Mouse (Mus musculus) hindbrain, embryonic 16.5 days (tissue): ENCODE measurements around the gene Vps45. TPM values are rescaled to one million over a fixed set of nuclear protein-coding genes. Genes with fewer than 3 reads are reported as not detected.

Source experiments
- ATAC-seq: fragments of 200-750 bp; cut with Nextera tagmentation; 2 replicates; pipeline ENCODE4 v1.8.0; 2017; ENCODE audit warnings: moderate TSS enrichment, moderate library complexity
- H3K27ac ChIP-seq: fragments of 300-500 bp; sonication (generic); 2 replicates; pipeline ENCODE4 v1.5.1; 2014; ENCODE audit warnings: low read depth, mild to moderate bottlenecking, control low read depth, low read length, moderate library complexity
- H3K27me3 ChIP-seq: fragments of 300-500 bp; sonication (generic); replicated peaks from 2 replicates; pipeline ENCODE4 v1.6.1; 2014; ENCODE audit warnings: low read length; ENCODE audit not compliant: control insufficient read depth, insufficient read depth
- H3K36me3 ChIP-seq: fragments of 300-500 bp; sonication (generic); 2 replicates; pipeline ENCODE4 v1.6.1; 2014; ENCODE audit warnings: mild to moderate bottlenecking, low read length, moderate library complexity, mixed read lengths; ENCODE audit not compliant: control insufficient read depth, insufficient read depth
- H3K4me1 ChIP-seq: fragments of 300-500 bp; sonication (generic); 2 replicates; pipeline ENCODE4 v1.6.1; 2014; ENCODE audit warnings: low read depth, low read length; ENCODE audit not compliant: control insufficient read depth, insufficient read depth
- H3K4me2 ChIP-seq: fragments of 300-500 bp; sonication (generic); 2 replicates; pipeline ENCODE4 v1.6.1; 2014; ENCODE audit warnings: mild to moderate bottlenecking, low read length, control low read depth, moderate library complexity
- H3K4me3 ChIP-seq: fragments of 300-500 bp; sonication (generic); 2 replicates; pipeline ENCODE4 v1.5.1; 2014; ENCODE audit warnings: mild to moderate bottlenecking, low read length, control low read depth, moderate library complexity
- H3K9ac ChIP-seq: fragments of 300-500 bp; sonication (generic); 2 replicates; pipeline ENCODE4 v1.6.1; 2014; ENCODE audit warnings: low read depth, mild to moderate bottlenecking, control low read depth, low read length, moderate library complexity
- H3K9me3 ChIP-seq: fragments of 300-500 bp; sonication (generic); 2 replicates; pipeline ENCODE4 v1.6.1; 2014; ENCODE audit warnings: mild to moderate bottlenecking, low read length, moderate library complexity; ENCODE audit not compliant: control insufficient read depth
- WGBS: fragments of 180-500 bp; shearing (Covaris S2); extraction: QIAGEN DNeasy Blood & Tissue Kit; methylation state at CpG from one replicate; pipeline ENCODE4 v1.1.7; 2014; 5-methylcytosine and 5-hydroxymethylcytosine counted together
- polyA plus RNA-seq: library from polyadenylated mRNA; unstranded; fragments of >200 nt; fragmentation: Nextera tagmentation; extraction: Ambion mirVana; gene quantifications from 2 replicates; pipeline ENCODE4 v1.2.1, GENCODE M21; 2015

Vps45 gene
- polyA plus RNA-seq, 1 experiment from 2014 or later, result 60.8 TPM

DNA sequence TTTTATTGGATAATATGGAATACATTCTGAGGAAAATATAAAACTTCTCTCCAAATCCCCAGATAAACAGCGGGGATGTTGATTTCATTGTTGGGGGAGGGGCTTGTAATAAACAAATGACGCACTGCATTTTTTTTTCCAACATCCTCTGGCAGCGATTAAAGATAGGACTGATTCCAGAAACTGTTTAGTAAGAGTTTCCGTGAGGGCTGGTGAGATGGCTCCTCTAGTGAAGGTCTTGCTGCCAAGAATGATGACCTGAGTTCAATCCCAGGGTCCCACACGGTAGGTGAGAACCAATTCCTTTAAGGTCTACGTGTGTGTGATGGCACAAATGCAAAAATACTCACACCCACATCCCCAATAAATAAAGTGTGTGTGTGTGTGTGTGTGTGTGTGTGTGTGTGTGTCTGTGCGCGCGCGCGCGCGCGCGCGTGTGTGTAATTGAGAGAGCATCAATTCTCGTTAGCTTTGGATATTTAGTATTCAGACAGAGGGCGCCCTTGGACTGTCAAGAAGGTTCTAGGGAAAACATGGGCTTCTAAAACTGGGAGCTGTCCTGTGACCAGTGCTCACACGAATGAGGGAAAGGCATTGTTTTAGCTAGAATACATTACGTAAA is 7.6 kb upstream of the Vps45 start:
- no peak overlapping the region for H3K27ac ChIP-seq
- H3K9ac ChIP-seq, result no peak overlapping the region
- WGBS, result 36% methylated on average over 20 of the region's 20 CpGs
- peak overlapping the region; percentile 43 for H3K4me2 ChIP-seq
- H3K9me3 ChIP-seq, result no peaks in the 10 kb centered on the region
- no peaks in the 10 kb centered on the region for H3K27me3 ChIP-seq
- H3K36me3 ChIP-seq, result no peaks in the 10 kb centered on the region
- peak; percentile 50; the same call in 1 of the 2 replicates for ATAC-seq
- H3K4me1 ChIP-seq, result no peaks in the 10 kb centered on the region
- H3K4me3 ChIP-seq, result peak overlapping the region; percentile 21

DNA sequence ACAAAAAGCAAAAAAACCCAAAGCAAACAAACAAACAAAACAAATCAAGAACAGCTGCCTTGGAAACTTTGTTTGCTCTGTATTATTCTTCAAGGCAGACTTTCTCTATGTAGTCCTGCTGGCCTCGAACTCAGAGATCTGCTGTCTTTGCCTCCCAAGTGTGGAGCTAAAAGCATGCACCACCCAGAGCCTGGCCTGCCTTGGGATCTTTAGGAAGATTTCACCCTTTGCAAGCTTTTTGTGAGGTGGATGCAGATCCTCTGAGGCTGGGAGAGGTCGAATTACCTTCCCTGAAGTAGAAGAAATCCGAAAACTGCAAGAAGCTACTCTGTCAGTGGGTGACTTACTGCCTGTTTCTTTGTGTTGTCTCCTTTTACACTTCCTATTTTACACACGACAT is 6.9 kb upstream of the Vps45 start:
- no peaks in the 10 kb centered on the region for H3K4me1 ChIP-seq
- WGBS, result 59% methylated on average over 4 of the region's 4 CpGs

GRCm38 (mm10) chr3:96064217-96064616 is 6.0 kb upstream of the Vps45 start:
- WGBS, result 91% methylated on average over 3 of the region's 3 CpGs
- Histone ChIP-seq H3K27me3 (no peaks in the 10 kb centered on the region), H3K4me1 (no peaks in the 10 kb centered on the region), H3K4me3 (no peak overlapping the region), H3K9me3 (no peaks in the 10 kb centered on the region), H3K36me3 (no peaks in the 10 kb centered on the region), H3K27ac (no peak overlapping the region), H3K4me2 (no peak overlapping the region), H3K9ac (no peak overlapping the region)
- no peak for ATAC-seq

More for the DNA sequence above, 6.9 kb upstream of the Vps45 start:
- no peaks in the 10 kb centered on the region for H3K36me3 ChIP-seq
- H3K4me3 ChIP-seq, result no peak overlapping the region
- no peaks in the 10 kb centered on the region for H3K9me3 ChIP-seq
- no peak for ATAC-seq
- H3K27ac ChIP-seq, result no peak overlapping the region
- no peak overlapping the region for H3K9ac ChIP-seq
- H3K27me3 ChIP-seq, result no peaks in the 10 kb centered on the region
- H3K4me2 ChIP-seq, result no peak overlapping the region

DNA sequence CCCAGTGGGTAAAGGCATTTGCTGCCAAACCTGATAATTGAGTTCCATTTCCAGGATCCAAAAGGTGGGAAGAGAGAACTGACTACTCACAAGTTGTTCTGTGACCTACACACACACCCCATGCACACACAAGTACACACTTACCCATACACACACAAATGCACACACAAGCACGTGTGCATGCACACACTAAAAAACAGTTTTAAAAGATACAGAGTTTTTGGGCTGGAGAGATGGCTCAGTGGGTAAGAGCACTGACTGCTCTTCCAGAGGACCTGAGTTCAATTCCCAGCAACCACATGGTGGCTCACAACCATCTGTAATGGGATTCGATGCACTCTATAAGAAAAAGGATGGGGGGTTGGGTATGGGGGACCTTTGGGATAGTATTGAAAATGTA is 5.0 kb upstream of the Vps45 start:
- no peaks in the 10 kb centered on the region for H3K9me3 ChIP-seq
- no peak for ATAC-seq
- no peak overlapping the region for H3K4me2 ChIP-seq
- H3K9ac ChIP-seq, result no peak overlapping the region
- no peaks in the 10 kb centered on the region for H3K36me3 ChIP-seq
- no peak overlapping the region for H3K27ac ChIP-seq
- no peaks in the 10 kb centered on the region for H3K27me3 ChIP-seq
- peaks cover 3% of the 10 kb centered on the region; the same call in 1 of the 2 replicates for H3K4me1 ChIP-seq
- 88% methylated on average over 2 of the region's 2 CpGs for WGBS
- no peak overlapping the region for H3K4me3 ChIP-seq

DNA sequence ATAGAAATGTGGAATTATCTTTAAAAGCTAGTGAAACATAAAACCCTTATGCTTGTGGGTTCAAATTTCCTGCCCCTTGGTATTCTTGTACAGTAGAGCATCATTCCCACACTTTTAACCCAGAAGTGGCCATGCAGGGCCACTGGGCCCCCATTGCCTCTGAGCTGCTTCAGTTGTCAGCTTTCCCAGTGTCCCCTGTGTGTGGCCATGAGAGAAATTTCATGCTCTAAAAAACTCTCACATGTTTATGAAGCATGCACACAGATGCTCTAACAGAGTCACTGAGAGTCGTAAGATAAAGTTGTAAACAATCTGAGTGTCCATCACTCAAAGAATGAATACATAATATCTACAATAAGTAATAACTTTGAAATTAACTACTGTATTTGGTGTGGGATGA is 1.9 kb upstream of the Vps45 start:
- Histone ChIP-seq H3K4me1 (peaks cover 9% of the 10 kb centered on the region), H3K36me3 (no peaks in the 10 kb centered on the region), H3K9ac (no peak overlapping the region), H3K27ac (no peak overlapping the region), H3K4me3 (no peak overlapping the region), H3K9me3 (no peaks in the 10 kb centered on the region), H3K4me2 (no peak overlapping the region), H3K27me3 (no peaks in the 10 kb centered on the region)
- 83% methylated on average over 1 of the region's 1 CpGs for WGBS
- no peak for ATAC-seq

- Histone ChIP-seq H3K36me3 (peaks cover 3% of the 10 kb centered on the region), H3K27me3 (no peaks in the 10 kb centered on the region), H3K27ac (peak overlapping the region; percentile 86), H3K9me3 (no peaks in the 10 kb centered on the region), H3K4me1 (peaks cover 9% of the 10 kb centered on the region), H3K9ac (peak overlapping the region; percentile 74), H3K4me2 (peak overlapping the region; percentile 87), H3K4me3 (peak overlapping the region; percentile 54)
- WGBS, result under 1% methylated on average over 26 of the region's 26 CpGs
- peak; percentile 98 for ATAC-seq
Measured at GRCm38 (mm10) chr3:96057747-96058204, 490 bp downstream of the Vps45 start.

DNA sequence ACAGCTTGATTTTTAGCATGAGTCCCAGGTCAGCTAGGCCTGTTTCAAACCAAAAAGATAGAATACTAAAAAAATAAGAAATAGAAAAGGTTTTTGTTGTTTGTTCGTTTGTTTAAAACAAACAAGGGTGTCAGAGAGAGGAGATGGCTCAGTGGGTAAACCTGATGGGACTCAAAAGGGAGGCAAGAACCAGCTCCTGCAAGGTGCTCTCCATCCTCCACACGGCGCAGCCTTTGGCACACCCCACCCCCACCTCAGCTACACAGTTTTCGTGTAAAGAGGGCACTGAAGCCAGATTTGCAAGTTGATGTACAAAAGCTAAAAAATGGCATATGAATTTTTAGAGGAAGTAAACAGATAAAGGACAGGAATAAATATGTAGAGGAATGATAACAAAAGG is 2.2 kb downstream of the Vps45 start:
- H3K9me3 ChIP-seq, result no peaks in the 10 kb centered on the region
- H3K9ac ChIP-seq, result no peak overlapping the region
- WGBS, result 84% methylated on average over 4 of the region's 4 CpGs
- no peaks in the 10 kb centered on the region for H3K27me3 ChIP-seq
- H3K4me3 ChIP-seq, result no peak overlapping the region
- H3K4me2 ChIP-seq, result no peak overlapping the region
- peaks cover 5% of the 10 kb centered on the region for H3K36me3 ChIP-seq
- no peak overlapping the region for H3K27ac ChIP-seq
- ATAC-seq, result no peak
- H3K4me1 ChIP-seq, result peaks cover 9% of the 10 kb centered on the region

- no peak overlapping the region for H3K9ac ChIP-seq
- no peaks in the 10 kb centered on the region for H3K9me3 ChIP-seq
- no peak overlapping the region for H3K4me3 ChIP-seq
- no peak overlapping the region for H3K27ac ChIP-seq
- peaks cover 9% of the 10 kb centered on the region for H3K4me1 ChIP-seq
- no peaks in the 10 kb centered on the region for H3K27me3 ChIP-seq
- no peak overlapping the region for H3K4me2 ChIP-seq
- no peak for ATAC-seq
- WGBS, result 85% methylated on average over 6 of the region's 6 CpGs
- peaks cover 5% of the 10 kb centered on the region for H3K36me3 ChIP-seq
Measured at GRCm38 (mm10) chr3:96055294-96055693, 3.0 kb downstream of the Vps45 start.

- H3K36me3 ChIP-seq, result peaks cover 6% of the 10 kb centered on the region
- H3K4me2 ChIP-seq, result no peak overlapping the region
- H3K4me3 ChIP-seq, result no peak overlapping the region
- peaks cover 6% of the 10 kb centered on the region for H3K4me1 ChIP-seq
- 54% methylated on average over 2 of the region's 2 CpGs for WGBS
- H3K9me3 ChIP-seq, result no peaks in the 10 kb centered on the region
- no peak for ATAC-seq
- no peaks in the 10 kb centered on the region for H3K27me3 ChIP-seq
- H3K27ac ChIP-seq, result no peak overlapping the region
- no peak overlapping the region for H3K9ac ChIP-seq
Measured at GRCm38 (mm10) chr3:96051839-96052238, 6.4 kb downstream of the Vps45 start.
